Mouse (Mus musculus) spleen, postnatal 36 days (tissue): ENCODE data around the gene Ccdc33.

Experiments used
- DNase-seq, 2 experiments: peaks; one replicate each; pipeline ENCODE4 v3.0.0; 2022; ENCODE audit warnings: low spot score in 2 of 2, mixed read lengths in 1 of 2

The Ccdc33 gene

GRCm38 (mm10) chr9:58118671-58119070 lies at the start of gene Ccdc33:
TSS of gene Ccdc33 (minus strand) at chr9:58118823.
- DNase-seq, result no peak

GRCm38 (mm10) chr9:58165779-58166178 lies 47.2 kb upstream of the Ccdc33 start:
- DNase-seq, result no peak

- no peak for DNase-seq
Measured at GRCm38 (mm10) chr9:58163146-58163545, 44.5 kb upstream of the Ccdc33 start.

GRCm38 (mm10) chr9:58162173-58162572 lies 43.5 kb upstream of the Ccdc33 start:
- no peak for DNase-seq

- DNase-seq, result peak; percentile 32 to 36
Measured at GRCm38 (mm10) chr9:58160315-58160714, 41.7 kb upstream of the Ccdc33 start.

GRCm38 (mm10) chr9:58159855-58160254 lies 41.2 kb upstream of the Ccdc33 start:
- no peak for DNase-seq

- DNase-seq, result no peak
Measured at GRCm38 (mm10) chr9:58158541-58159311, 40.1 kb upstream of the Ccdc33 start.

- no peak for DNase-seq
Measured at GRCm38 (mm10) chr9:58157838-58158237, 39.2 kb upstream of the Ccdc33 start.

GRCm38 (mm10) chr9:58156819-58157560 lies 38.4 kb upstream of the Ccdc33 start:
- no peak for DNase-seq

GRCm38 (mm10) chr9:58155366-58155765 lies 36.7 kb upstream of the Ccdc33 start:
- no peak for DNase-seq

GRCm38 (mm10) chr9:58153095-58153494 lies 34.5 kb upstream of the Ccdc33 start:
- DNase-seq, result no peak

- no peak for DNase-seq
Measured at GRCm38 (mm10) chr9:58150733-58151361, 32.2 kb upstream of the Ccdc33 start.

GRCm38 (mm10) chr9:58148806-58149205 lies 30.2 kb upstream of the Ccdc33 start:
- DNase-seq, result no peak

- DNase-seq, result no peak
Measured at GRCm38 (mm10) chr9:58145417-58145816, 26.8 kb upstream of the Ccdc33 start.

- no peak for DNase-seq
Measured at GRCm38 (mm10) chr9:58144664-58145063, 26.0 kb upstream of the Ccdc33 start.

- DNase-seq, result no peak
Measured at GRCm38 (mm10) chr9:58143419-58143818, 24.8 kb upstream of the Ccdc33 start.

- peak; percentile 17 to 20 for DNase-seq
Measured at GRCm38 (mm10) chr9:58139947-58140346, 21.3 kb upstream of the Ccdc33 start.

- DNase-seq, result no peak
Measured at GRCm38 (mm10) chr9:58135921-58136321, 17.3 kb upstream of the Ccdc33 start.

GRCm38 (mm10) chr9:58134906-58135305 lies 16.3 kb upstream of the Ccdc33 start:
- DNase-seq, result no peak

GRCm38 (mm10) chr9:58133893-58134884 lies 15.6 kb upstream of the Ccdc33 start:
- DNase-seq, result no peak

GRCm38 (mm10) chr9:58131735-58132134 lies 13.1 kb upstream of the Ccdc33 start:
- DNase-seq, result no peak
